Mouse (Mus musculus) fibroblast of lung, adult 2 months (primary cell): ENCODE results near the gene Elane.

Experiments used
- DNase-seq: peaks from one replicate; pipeline ENCODE4 v3.0.0-alpha.2; 2011; ENCODE audit warnings: low read depth

The Elane gene

GRCm38 (mm10) chr10:79886054-79886453, at the start of gene Elane:
TSS of gene Elane (plus strand) at chr10:79886247.
- no peak for DNase-seq

GRCm38 (mm10) chr10:79836918-79837317, 49.1 kb upstream of the Elane start:
- no peak for DNase-seq

GRCm38 (mm10) chr10:79838151-79838550, 47.9 kb upstream of the Elane start:
- DNase-seq = no peak

GRCm38 (mm10) chr10:79840091-79840490, 46.0 kb upstream of the Elane start:
- DNase-seq = no peak

- DNase-seq = peak; percentile 50
Measured at GRCm38 (mm10) chr10:79840644-79841551, 45.1 kb upstream of the Elane start.

- no peak for DNase-seq
Measured at GRCm38 (mm10) chr10:79842322-79842721, 43.7 kb upstream of the Elane start.

GRCm38 (mm10) chr10:79843476-79843875, 42.6 kb upstream of the Elane start:
- DNase-seq = no peak

- DNase-seq = no peak
Measured at GRCm38 (mm10) chr10:79846553-79846952, 39.5 kb upstream of the Elane start.

- DNase-seq = no peak
Measured at GRCm38 (mm10) chr10:79849941-79850628, 36.0 kb upstream of the Elane start.

GRCm38 (mm10) chr10:79851653-79852052, 34.4 kb upstream of the Elane start:
- DNase-seq = no peak

- DNase-seq = no peak
Measured at GRCm38 (mm10) chr10:79852107-79852789, 33.8 kb upstream of the Elane start.

GRCm38 (mm10) chr10:79852827-79853226, 33.2 kb upstream of the Elane start:
- DNase-seq = no peak

GRCm38 (mm10) chr10:79853392-79853791, 32.7 kb upstream of the Elane start:
- peak; percentile 71 for DNase-seq

GRCm38 (mm10) chr10:79853860-79854795, 31.9 kb upstream of the Elane start, which contains the start of gene Ptbp1:
TSS of gene Ptbp1 (plus strand) at chr10:79854427.
- peak; percentile 100 for DNase-seq

- DNase-seq = no peak
Measured at GRCm38 (mm10) chr10:79854801-79855541, 31.1 kb upstream of the Elane start.

GRCm38 (mm10) chr10:79855558-79856184, 30.4 kb upstream of the Elane start:
- DNase-seq = no peak

- DNase-seq = no peak
Measured at GRCm38 (mm10) chr10:79856280-79856679, 29.8 kb upstream of the Elane start.

- DNase-seq = no peak
Measured at GRCm38 (mm10) chr10:79856704-79857451, 29.2 kb upstream of the Elane start.

- no peak for DNase-seq
Measured at GRCm38 (mm10) chr10:79857452-79857811, 28.6 kb upstream of the Elane start.

GRCm38 (mm10) chr10:79857894-79858293, 28.2 kb upstream of the Elane start:
- no peak for DNase-seq
